ENCODE assay signal across 19 mouse cellular contexts in the genomic region with DNA sequence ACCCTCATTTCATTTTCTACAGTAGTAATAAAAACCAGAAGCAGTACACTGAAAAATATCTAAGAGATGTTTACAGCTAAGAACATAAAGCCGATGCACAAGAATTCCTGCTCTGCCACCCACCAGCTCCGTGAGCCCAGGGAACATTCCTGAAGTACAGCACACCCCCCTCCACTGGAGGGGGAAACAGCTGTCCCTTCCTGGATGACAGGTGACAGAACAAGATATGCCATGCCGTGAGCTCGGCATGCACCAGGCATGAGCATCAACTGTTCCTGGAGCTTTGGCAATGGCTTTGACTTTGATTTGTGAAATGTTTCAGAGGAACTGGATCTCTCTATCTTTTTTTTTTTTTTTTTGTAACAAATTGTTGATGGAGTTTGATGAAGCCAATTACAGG. TPM values are rescaled to one million over a fixed set of nuclear protein-coding genes. Genes with fewer than 3 reads are reported as not detected.
DNase-seq lines count a peak whose midpoint lies in the region; ATAC-seq and TF ChIP-seq lines count a peak whose summit lies in the region.
"Had no signal": no experiment of that assay in that cellular context is flagged by ENCODE, and none has a peak within 500 bp of the region (broad histone marks: within the 10 kb centered on the region; RNA-seq: fewer than 3 reads in every experiment).

No protein-coding gene starts in this region.

- no peak overlapping the region for H3K9ac ChIP-seq in heart, embryonic 13.5 days
- H3K9ac ChIP-seq: liver, embryonic 12.5 days; lung, embryonic 14.5 days; midbrain, embryonic 15.5 days had no signal

- intact Hi-C loops in heart, postnatal 14 days (cut with DNase I), result no loop called here

- H3K4me2 ChIP-seq in heart, embryonic 13.5 days, result no peak overlapping the region
- H3K4me2 ChIP-seq: liver, embryonic 12.5 days; lung, embryonic 14.5 days; midbrain, embryonic 15.5 days had no signal

- TF ChIP-seq CTCF in layer of hippocampus, adult 2 months (conservative IDR thresholded peaks at IDR 0.05), result no peak

- no peaks in the 10 kb centered on the region for H3K27me3 ChIP-seq in heart, embryonic 13.5 days (replicated peaks)
- H3K27me3 ChIP-seq: midbrain, embryonic 15.5 days had no signal

- H3K4me3 ChIP-seq in heart, embryonic 13.5 days, result no peak overlapping the region
- no peak overlapping the region for H3K4me3 ChIP-seq in layer of hippocampus, adult 2 months
- H3K4me3 ChIP-seq: liver, embryonic 12.5 days; midbrain, embryonic 15.5 days had no signal

- H3K9me3 ChIP-seq in heart, embryonic 13.5 days, result no peaks in the 10 kb centered on the region
- H3K9me3 ChIP-seq: G1E; liver, embryonic 12.5 days; midbrain, embryonic 15.5 days had no signal

- ATAC-seq in heart, embryonic 13.5 days (ENCODE audit: extremely low read depth, insufficient number of reproducible peaks, low FRiP score, low TSS enrichment), result no peak
- ATAC-seq: CD4-positive, CD25-positive, alpha-beta regulatory T cell, adult 4 months; hindbrain, embryonic 16.5 days; intestine, postnatal 0 days; liver, embryonic 12.5 days; midbrain, embryonic 15.5 days had no signal

- H3K27ac ChIP-seq in heart, embryonic 13.5 days (replicated peaks), result peak overlapping the region; percentile 67
- peak overlapping the region; percentile 77 for H3K27ac ChIP-seq in layer of hippocampus, adult 2 months
- H3K27ac ChIP-seq: liver, embryonic 12.5 days; macrophage; midbrain, embryonic 15.5 days had no signal

- no peaks in the 10 kb centered on the region for H3K36me3 ChIP-seq in heart, embryonic 13.5 days
- H3K36me3 ChIP-seq: G1E; liver, embryonic 12.5 days; midbrain, embryonic 15.5 days had no signal

- DNase-seq in heart, postnatal 14 days, result no peak
- DNase-seq in layer of hippocampus, adult 2 months (ENCODE audit: low spot score in 2 of 2), result no peak
- no peak for DNase-seq in layer of hippocampus, adult 9-10 months (ENCODE audit: low spot score)
- DNase-seq in right cerebral cortex, postnatal 25 days, result peak; percentile 24
- no peak for DNase-seq in right cerebral cortex, postnatal 4 days
- peak; percentile 29 for DNase-seq in skeletal muscle tissue, adult 2 months (ENCODE audit: low read depth, low spot score)
- no peak for DNase-seq in urinary bladder, adult 18-20 months (ENCODE audit: low spot score in 2 of 2)
- DNase-seq: kidney, postnatal 10 days; left cerebral cortex, postnatal 4 days; thymus, postnatal 36 days had no signal

- WGBS in heart, embryonic 13.5 days, result 10% methylated on average over 4 of the region's 4 CpGs

- peaks cover 22% of the 10 kb centered on the region for H3K4me1 ChIP-seq in heart, embryonic 13.5 days
- H3K4me1 ChIP-seq: liver, embryonic 12.5 days; midbrain, embryonic 15.5 days had no signal

RNA-seq across cellular contexts. Expression of gene Plpp6, which starts 17.0 kb away (rescaled TPM):
- polyA plus RNA-seq in heart, embryonic 13.5 days (2015; fragmentation: Nextera tagmentation; extraction: Ambion mirVana), result 6.0 and 6.4 TPM in 2 replicates
- total RNA-seq in heart, postnatal 14 days (2021), result 1 to 10 TPM; 6.1 to 6.2 TPM
- 10 to 100 TPM; 51.2 to 52.4 TPM for total RNA-seq in layer of hippocampus, adult 2 months (2021)

RNA-seq across cellular contexts. Expression of gene 4430402I18Rik, which starts 20.8 kb away (rescaled TPM):
- 5.3 and 6.8 TPM in 2 replicates for polyA plus RNA-seq in heart, embryonic 13.5 days (2015; fragmentation: Nextera tagmentation; extraction: Ambion mirVana)
- 10 to 100 TPM; 14.2 to 14.9 TPM for total RNA-seq in heart, postnatal 14 days (2021)
- total RNA-seq in layer of hippocampus, adult 2 months (2021), result 1 to 10 TPM; 7.4 to 9.2 TPM
- polyA plus RNA-seq: G1E had no signal

RNA-seq across cellular contexts. Expression of gene Cdc37l1, which starts 43.4 kb away (rescaled TPM):
- polyA plus RNA-seq in heart, embryonic 13.5 days (2015; fragmentation: Nextera tagmentation; extraction: Ambion mirVana), result 27.3 and 30.6 TPM in 2 replicates
- total RNA-seq in heart, postnatal 14 days (2021), result 10 to 100 TPM; 67.5 to 74.0 TPM
- 100 to 1,000 TPM; 105 to 114 TPM for total RNA-seq in layer of hippocampus, adult 2 months (2021)

Comparison
In these comparisons a context has a peak if more than half of its experiments do, and no peak if none do; other contexts are left out.
1. DNase-seq: peak in right cerebral cortex, postnatal 25 days (single experiment) and skeletal muscle tissue, adult 2 months (single experiment); none in heart, postnatal 14 days (0 of 2), layer of hippocampus, adult 2 months (0 of 2), layer of hippocampus, adult 9-10 months (single experiment), right cerebral cortex, postnatal 4 days (single experiment) and urinary bladder, adult 18-20 months (0 of 2).
2. RNA of gene Plpp6, which starts 17.0 kb away (total RNA-seq): 51.2 to 52.4 TPM in layer of hippocampus, adult 2 months; 6.1 to 6.2 TPM in heart, postnatal 14 days; every median in the first group is over 4 times any median in the second.